Mouse (Mus musculus): ENCODE measurements around the gene Gm3676. TPM values are rescaled to one million over a fixed set of nuclear protein-coding genes. Genes with fewer than 3 reads are reported as not detected.

Gene Gm3676
- 158 TPM for polyA plus RNA-seq (2014; fragmentation: Illumina TruSeq; extraction: RNeasy Lipid Tissue Mini Kit (QIAGEN cat#74804); ENCODE audit: low read depth, low replicate concordance)

DNA sequence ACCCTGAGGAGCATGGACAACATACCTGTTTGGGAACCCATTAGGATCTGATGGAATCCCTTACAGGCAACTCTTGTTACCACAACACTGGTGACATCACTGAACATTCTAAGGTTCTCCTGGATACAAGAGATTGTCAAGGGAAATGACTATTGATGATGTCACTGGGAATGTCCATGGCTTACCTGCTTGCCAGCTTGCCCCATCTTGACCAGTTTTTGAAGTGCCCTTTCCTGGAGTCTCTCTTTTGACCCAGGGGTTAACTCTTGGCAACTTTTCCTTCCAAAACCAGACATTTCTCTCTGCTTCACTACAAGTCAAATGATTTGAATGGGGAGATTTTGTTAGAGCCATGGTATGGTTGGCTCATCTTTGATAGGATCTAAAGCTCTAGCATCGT lies at the start of gene Gm3676:
Gm3676 (minus strand) TSS at position 101 of the 400 bp plus-strand sequence.

DNA sequence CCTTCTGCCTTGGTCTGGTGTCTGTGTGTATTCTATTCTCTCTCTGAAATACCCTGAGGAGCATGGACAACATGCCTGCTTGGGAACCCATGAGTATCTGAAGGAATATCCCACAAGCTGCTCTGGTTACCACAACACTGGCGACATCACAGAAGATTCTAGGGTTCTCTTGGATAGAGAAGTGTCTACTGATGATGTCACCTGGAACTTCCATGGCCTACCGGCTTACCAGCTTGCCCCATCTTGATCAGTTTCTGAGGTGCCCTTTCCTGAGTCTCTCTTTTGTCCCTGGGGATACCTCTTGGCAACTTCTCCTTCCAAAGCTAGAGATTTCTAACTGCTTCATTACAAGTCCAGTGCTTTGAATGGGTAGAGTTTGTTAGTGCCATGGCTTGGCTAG lies 21.8 kb downstream of the Gm3676 start, which contains the start of gene Gm3072:
Gm3072 (minus strand) TSS at position 101 of the 400 bp plus-strand sequence.

Other genes with a start within 250 kb of the Gm3676 start
- gene Gm6482, start 238.2 kb downstream of the Gm3676 start, polyA plus RNA-seq (2014; fragmentation: Illumina TruSeq; extraction: RNeasy Lipid Tissue Mini Kit (QIAGEN cat#74804); ENCODE audit: low read depth, low replicate concordance): 1.5 TPM
- 1.5 TPM for gene Gm7954, start 193.0 kb downstream of the Gm3676 start, polyA plus RNA-seq (2014; fragmentation: Illumina TruSeq; extraction: RNeasy Lipid Tissue Mini Kit (QIAGEN cat#74804); ENCODE audit: low read depth, low replicate concordance)
- gene Gm3486, start 157.0 kb downstream of the Gm3676 start, polyA plus RNA-seq (2014; fragmentation: Illumina TruSeq; extraction: RNeasy Lipid Tissue Mini Kit (QIAGEN cat#74804); ENCODE audit: low read depth, low replicate concordance): 197 TPM
- 1.1 TPM for gene Gm7970, start 90.9 kb downstream of the Gm3676 start, polyA plus RNA-seq (2014; fragmentation: Illumina TruSeq; extraction: RNeasy Lipid Tissue Mini Kit (QIAGEN cat#74804); ENCODE audit: low read depth, low replicate concordance)
- gene 1700049E17Rik2, start 73.3 kb downstream of the Gm3676 start, polyA plus RNA-seq (2014; fragmentation: Illumina TruSeq; extraction: RNeasy Lipid Tissue Mini Kit (QIAGEN cat#74804); ENCODE audit: low read depth, low replicate concordance): 22.2 TPM
- 0.83 TPM for gene Gm3072, start 21.9 kb downstream of the Gm3676 start, polyA plus RNA-seq (2014; fragmentation: Illumina TruSeq; extraction: RNeasy Lipid Tissue Mini Kit (QIAGEN cat#74804); ENCODE audit: low read depth, low replicate concordance)
- 2.9 TPM for gene Gm8068, start 55.4 kb upstream of the Gm3676 start, polyA plus RNA-seq (2014; fragmentation: Illumina TruSeq; extraction: RNeasy Lipid Tissue Mini Kit (QIAGEN cat#74804); ENCODE audit: low read depth, low replicate concordance)
- gene Gm7929, start 104.1 kb upstream of the Gm3676 start, polyA plus RNA-seq (2014; fragmentation: Illumina TruSeq; extraction: RNeasy Lipid Tissue Mini Kit (QIAGEN cat#74804); ENCODE audit: low read depth, low replicate concordance): 1.7 TPM
- gene Gm47189, start 126.0 kb upstream of the Gm3676 start, polyA plus RNA-seq (2014; fragmentation: Illumina TruSeq; extraction: RNeasy Lipid Tissue Mini Kit (QIAGEN cat#74804); ENCODE audit: low read depth, low replicate concordance): 122 TPM

Measured in testis, adult 10 weeks (tissue).